Mouse (Mus musculus): ENCODE data around the gene Irf2.

Irf2 gene

DNA sequence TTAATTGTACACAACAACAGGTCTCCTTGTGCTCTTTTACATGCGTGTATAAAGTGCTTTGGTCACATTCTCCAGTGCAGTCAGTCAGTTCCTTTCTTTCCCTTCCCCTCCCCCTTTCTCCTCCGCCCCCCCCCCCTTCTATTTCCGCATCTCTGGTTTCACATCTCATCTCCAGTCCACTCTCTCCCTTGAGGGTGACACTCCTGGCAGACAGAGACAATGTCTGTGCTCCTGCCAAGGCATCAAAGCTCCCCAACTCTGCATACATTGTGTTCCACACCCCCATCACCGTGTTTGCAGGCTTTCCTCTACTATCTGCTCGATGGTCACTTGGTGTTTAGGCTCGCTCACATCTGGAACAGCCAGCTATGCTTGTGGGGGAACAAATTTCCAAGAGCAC lies 147.9 kb downstream of the Irf2 start:
- no peak for DNase-seq

DNA sequence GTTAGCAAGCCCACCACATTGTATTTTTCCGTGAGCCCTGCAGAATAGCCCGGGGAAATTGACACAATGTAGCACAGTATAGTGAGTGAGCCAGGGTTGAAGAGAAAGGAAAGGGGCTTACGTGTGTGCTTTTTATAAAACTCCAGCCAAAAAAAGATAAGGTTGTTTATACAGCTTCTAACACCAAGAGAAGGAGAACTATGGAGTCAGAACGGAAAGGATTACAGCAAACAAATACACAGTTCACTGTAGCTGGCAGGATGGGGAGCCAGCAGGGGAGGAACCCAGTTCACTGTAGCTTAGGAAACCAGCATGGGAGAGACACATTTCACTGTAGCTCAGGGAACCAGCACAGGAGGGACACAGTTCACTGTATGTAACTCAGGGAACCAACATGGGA lies 149.0 kb downstream of the Irf2 start:
- DNase-seq: no peak

DNA sequence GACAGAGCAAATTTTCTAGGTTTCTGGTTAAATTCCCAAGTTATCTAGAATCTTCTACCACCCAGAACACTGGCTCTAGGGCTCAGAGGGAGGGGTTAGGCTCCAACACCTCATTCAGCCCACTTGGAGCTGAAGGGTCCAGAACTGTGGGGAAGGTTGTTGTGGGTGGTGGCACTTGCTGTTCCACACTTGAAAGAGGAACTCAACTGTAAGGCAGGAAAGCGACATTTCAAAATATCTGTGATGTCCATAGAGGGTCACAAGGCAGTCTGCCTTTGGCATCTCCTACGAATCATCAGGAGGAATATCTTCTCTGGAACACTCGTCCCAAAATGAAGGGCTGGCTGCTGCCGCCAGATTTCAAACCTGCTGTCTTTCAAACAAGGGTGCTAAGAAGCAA lies 150.7 kb downstream of the Irf2 start:
- no peak for DNase-seq

DNA sequence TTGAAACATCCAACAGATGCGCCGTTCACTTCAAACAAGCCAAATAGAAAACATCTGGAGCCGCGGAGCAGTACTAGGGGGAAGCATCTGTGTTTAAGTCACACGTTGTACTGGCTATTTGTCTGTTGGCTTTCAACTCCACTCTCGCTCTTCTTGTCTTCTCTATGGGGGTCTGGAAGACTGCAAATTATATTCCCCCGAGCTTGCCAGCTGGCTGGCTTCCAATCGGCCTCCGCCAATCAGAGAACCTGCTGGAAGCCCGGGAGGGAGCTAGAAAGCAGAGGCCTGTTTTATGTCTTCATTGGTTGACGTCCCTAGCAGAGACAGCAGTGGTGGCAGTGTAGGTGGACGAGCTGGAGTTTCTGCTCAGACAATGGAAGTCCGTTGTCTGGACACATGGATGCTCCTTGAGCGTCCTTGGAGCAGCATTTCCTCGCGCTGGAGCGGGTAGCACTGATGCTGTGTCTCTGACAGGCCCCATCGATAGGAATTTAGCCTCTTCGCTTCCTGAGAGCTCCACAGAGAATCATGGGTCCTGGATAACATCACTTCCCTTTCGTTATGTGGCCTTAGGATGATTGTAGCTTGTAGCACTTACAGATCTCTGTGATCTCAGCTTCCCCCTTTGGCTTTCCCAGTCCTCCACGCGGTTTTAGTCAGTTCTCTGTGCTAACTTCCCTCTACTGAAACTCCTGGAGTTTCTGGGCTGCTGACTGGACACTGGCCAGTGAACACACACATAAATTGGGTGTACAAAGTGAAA lies 153.2 kb downstream of the Irf2 start:
- DNase-seq: no peak

DNA sequence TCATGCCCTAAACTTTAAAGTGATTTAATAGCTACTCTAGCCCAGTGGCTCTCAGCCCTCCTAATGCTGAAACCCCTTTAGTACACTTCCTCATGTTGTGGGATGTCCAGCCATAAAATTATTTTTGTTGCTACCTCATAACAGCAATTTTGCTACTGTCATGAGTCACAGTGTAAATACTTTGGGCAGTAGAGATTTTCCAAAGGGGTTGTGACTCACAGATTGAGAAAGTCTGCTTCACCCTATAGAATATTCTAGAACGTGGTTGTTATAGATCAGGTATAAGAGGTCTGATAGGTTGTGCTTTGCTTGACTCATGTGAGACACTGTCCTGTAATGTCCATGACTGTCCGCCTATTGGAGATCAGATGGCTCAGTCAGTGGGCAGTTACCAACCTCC lies 154.9 kb downstream of the Irf2 start:
- DNase-seq: no peak

DNA sequence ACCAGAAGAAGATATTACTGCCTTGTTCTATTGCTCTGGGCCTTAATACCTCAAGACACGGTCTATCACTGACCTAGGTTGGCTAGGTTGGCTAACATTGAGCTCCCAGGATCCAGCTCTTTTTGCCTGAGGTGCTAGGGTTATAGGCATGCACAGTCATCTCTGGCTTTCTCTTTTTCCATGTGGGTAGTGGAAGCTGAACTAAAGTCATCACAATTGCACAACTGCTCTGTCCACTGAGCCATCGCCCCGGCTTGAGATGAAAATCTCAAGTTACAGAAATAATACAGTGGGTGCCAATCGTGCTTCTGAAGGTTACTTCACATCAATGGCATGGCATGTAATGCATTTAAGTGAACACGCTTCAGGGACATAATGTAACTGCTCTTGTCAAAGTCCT lies 156.5 kb downstream of the Irf2 start:
- no peak for DNase-seq

DNA sequence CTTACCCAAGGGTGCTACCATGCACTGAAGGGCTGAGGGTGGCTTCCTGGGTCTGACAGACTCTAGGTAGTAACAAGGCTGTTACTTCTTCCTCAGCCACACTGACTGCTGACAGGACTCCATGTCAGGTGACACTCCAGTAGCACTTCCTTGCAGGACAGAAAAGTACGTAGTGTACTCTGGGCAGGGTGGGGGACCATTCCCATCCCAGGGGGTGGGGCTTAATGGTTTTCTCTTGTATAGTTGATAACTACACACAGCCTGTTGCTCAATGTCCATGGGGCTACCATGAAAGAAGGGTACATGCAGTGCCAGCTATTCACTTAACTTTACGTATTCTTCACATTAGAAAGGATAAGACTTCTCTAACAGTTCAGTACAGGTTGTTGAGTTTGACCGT lies 157.2 kb downstream of the Irf2 start:
- no peak for DNase-seq

Measured in thymus, postnatal 14 days (tissue).